Mouse (Mus musculus) G1E (cell line): Measurements from ENCODE around the gene Rapgef2.

ENCODE experiments used
- CTCF ChIP-seq: IDR thresholded peaks from 2 replicates; pipeline ENCODE4 v1.5.1; 2012; ENCODE audit warnings: low read depth, low read length, inconsistent platforms, mixed read lengths
- POLR2AphosphoS5 ChIP-seq: IDR thresholded peaks from 2 replicates; pipeline ENCODE4 v1.6.1; 2012; ENCODE audit warnings: low read depth, low read length, inconsistent platforms; ENCODE audit not compliant: insufficient replicate concordance
- TAL1 ChIP-seq: conservative IDR thresholded peaks from 2 replicates; pipeline ENCODE4 v1.6.1; 2012; ENCODE audit warnings: low read depth, low read length, inconsistent platforms, mixed read lengths

- TF ChIP-seq POLR2AphosphoS5: no peak
- TF ChIP-seq CTCF: no peak
- TF ChIP-seq TAL1: no peak
Observed at GRCm38 (mm10) chr3:79182290-79182689, 104.0 kb downstream of the Rapgef2 start.
